Mouse (Mus musculus) heart, embryonic 13.5 days (tissue): ENCODE results near the gene Anks3. TPM values are rescaled to one million over a fixed set of nuclear protein-coding genes. Genes with fewer than 3 reads are reported as not detected.

Source experiments
- ATAC-seq: fragments of 200-750 bp; cut with Nextera tagmentation; 2 replicates; pipeline ENCODE4 v1.8.0; 2017; ENCODE audit warnings: moderate TSS enrichment; ENCODE audit not compliant: insufficient number of reproducible peaks, low FRiP score, low TSS enrichment; ENCODE audit errors: extremely low read depth
- H3K27ac ChIP-seq: fragments of 300-500 bp; sonication (generic); replicated peaks from 2 replicates; pipeline ENCODE4 v1.5.1; 2015; ENCODE audit warnings: moderate library complexity, mild to moderate bottlenecking, inconsistent platforms
- H3K27me3 ChIP-seq: fragments of 300-500 bp; sonication (generic); replicated peaks from 2 replicates; pipeline ENCODE4 v1.6.1; 2015; ENCODE audit warnings: mild to moderate bottlenecking, inconsistent platforms
- H3K36me3 ChIP-seq: fragments of 300-500 bp; sonication (generic); 2 replicates; pipeline ENCODE4 v1.6.1; 2015; ENCODE audit warnings: mild to moderate bottlenecking, inconsistent platforms
- H3K4me1 ChIP-seq: fragments of 300-500 bp; sonication (generic); 2 replicates; pipeline ENCODE4 v1.6.1; 2015; ENCODE audit warnings: inconsistent platforms
- H3K4me2 ChIP-seq: fragments of 300-500 bp; sonication (generic); 2 replicates; pipeline ENCODE4 v1.6.1; 2015; ENCODE audit warnings: inconsistent platforms, mild to moderate bottlenecking, moderate library complexity
- H3K4me3 ChIP-seq: fragments of 300-500 bp; sonication (generic); 2 replicates; pipeline ENCODE4 v1.5.1; 2015; ENCODE audit warnings: moderate library complexity, mild to moderate bottlenecking, inconsistent platforms
- H3K9ac ChIP-seq: fragments of 300-500 bp; sonication (generic); 2 replicates; pipeline ENCODE4 v1.6.1; 2015; ENCODE audit warnings: inconsistent platforms, mild to moderate bottlenecking, moderate library complexity
- H3K9me3 ChIP-seq: fragments of 300-500 bp; sonication (generic); 2 replicates; pipeline ENCODE4 v1.6.1; 2016; ENCODE audit warnings: inconsistent platforms
- WGBS: fragments of 180-500 bp; shearing (Covaris S2); methylation state at CpG from one replicate; pipeline ENCODE4 v1.1.7; 2015; ENCODE audit warnings: mixed read lengths; 5-methylcytosine and 5-hydroxymethylcytosine counted together
- polyA plus RNA-seq: library from polyadenylated mRNA; unstranded; fragments of >200 nt; fragmentation: Nextera tagmentation; extraction: Ambion mirVana; gene quantifications from 2 replicates; pipeline ENCODE4 v1.2.1, GENCODE M21; 2015

The Anks3 gene
- polyA plus RNA-seq, 1 experiment from 2014 or later, result 32.3 TPM

DNA sequence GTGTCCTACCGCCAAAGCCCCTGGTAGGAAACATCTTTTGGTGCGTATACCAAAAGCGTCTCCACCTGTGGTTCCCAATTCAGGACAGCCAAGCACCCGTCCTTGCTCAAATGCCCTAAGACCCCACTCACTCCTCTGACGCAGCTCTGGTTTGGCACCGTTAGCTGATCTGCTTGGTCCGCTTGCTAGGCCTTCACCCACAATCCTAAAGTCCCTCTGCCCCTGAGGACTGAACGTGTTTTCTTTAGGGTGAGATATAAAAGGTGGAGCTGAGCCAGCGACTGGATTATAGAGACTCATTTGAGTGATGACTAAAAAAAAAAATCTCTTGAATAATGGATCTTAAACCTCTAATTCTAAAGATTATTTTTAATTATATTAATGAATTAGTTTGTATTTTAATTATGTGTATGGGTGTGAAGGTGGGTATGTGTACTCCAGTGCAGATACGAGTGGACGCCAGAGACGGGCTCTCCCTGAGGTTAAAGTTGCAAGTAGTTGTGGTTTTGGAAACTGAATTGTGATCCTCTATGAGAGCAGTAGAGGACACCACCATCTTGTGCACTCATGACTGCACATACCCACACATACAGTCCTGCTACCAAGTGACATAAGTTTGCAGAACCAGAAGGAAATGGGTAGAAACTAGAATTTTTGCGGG lies 856 bp upstream of the Anks3 start:
- Histone ChIP-seq H3K4me3 (peak overlapping the region; percentile 82), H3K9me3 (no peaks in the 10 kb centered on the region), H3K9ac (peak overlapping the region; percentile 90), H3K27me3 (no peaks in the 10 kb centered on the region), H3K4me2 (peak overlapping the region; percentile 86), H3K36me3 (peaks cover 8% of the 10 kb centered on the region; the same call in 1 of the 2 replicates), H3K27ac (peak overlapping the region; percentile 75), H3K4me1 (peaks cover 24% of the 10 kb centered on the region)
- no peak for ATAC-seq
- 22% methylated on average over 13 of the region's 13 CpGs for WGBS

DNA sequence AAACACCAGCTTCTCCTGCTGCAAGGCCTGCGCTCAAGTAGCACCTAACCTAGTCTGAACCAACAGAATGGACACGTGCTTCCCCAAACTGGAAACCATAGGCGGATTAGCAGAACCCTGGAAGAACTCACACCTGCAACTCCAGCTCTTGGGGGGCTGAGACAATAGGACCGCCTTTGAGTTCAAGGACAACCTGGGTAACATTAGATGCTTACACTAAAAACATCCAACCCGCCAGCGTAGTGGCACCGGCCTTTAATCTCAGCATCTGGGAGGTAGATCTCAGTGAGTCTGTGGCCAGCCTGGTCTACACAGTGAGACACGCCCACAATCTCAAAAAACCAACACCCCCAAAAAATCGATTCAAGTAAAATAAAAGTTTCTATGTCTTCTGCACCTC lies 659 bp downstream of the Anks3 start:
- H3K27me3 ChIP-seq, result no peaks in the 10 kb centered on the region
- WGBS, result 37% methylated on average over 9 of the region's 9 CpGs
- H3K4me3 ChIP-seq, result peak overlapping the region; percentile 82
- peaks cover 24% of the 10 kb centered on the region for H3K4me1 ChIP-seq
- H3K9ac ChIP-seq, result peak overlapping the region; percentile 90
- peak overlapping the region; percentile 75; the same call in 1 of the 2 replicates for H3K27ac ChIP-seq
- H3K36me3 ChIP-seq, result peaks cover 18% of the 10 kb centered on the region
- H3K4me2 ChIP-seq, result peak overlapping the region; percentile 86
- no peak for ATAC-seq
- no peaks in the 10 kb centered on the region for H3K9me3 ChIP-seq

DNA sequence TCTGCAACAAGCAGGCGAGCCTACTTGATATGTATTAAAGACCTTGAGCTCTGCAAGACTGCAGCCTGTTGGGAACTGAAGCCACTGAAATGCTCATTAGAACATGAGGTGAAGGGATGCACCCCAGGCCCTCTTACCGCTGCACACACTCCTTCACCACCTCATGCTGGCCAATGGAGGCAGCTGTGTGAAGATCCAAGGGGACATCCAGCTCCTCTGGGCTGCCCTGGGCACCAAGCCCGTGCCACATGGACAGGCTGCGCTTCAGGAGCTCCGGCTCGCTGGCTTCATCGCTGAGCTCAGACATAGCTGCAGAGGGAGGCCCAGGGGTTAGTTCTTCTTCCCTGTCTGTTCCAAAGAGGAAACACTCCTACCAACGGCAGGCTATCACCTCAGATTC lies 3.7 kb downstream of the Anks3 start:
- no peaks in the 10 kb centered on the region for H3K9me3 ChIP-seq
- no peaks in the 10 kb centered on the region for H3K27me3 ChIP-seq
- no peak for ATAC-seq
- no peak overlapping the region for H3K4me3 ChIP-seq
- H3K27ac ChIP-seq, result no peak overlapping the region
- peaks cover 21% of the 10 kb centered on the region for H3K4me1 ChIP-seq
- H3K9ac ChIP-seq, result no peak overlapping the region
- 84% methylated on average over 8 of the region's 8 CpGs for whole genome bisulfite sequencing
- H3K4me2 ChIP-seq, result no peak overlapping the region
- H3K36me3 ChIP-seq, result peaks cover 47% of the 10 kb centered on the region

DNA sequence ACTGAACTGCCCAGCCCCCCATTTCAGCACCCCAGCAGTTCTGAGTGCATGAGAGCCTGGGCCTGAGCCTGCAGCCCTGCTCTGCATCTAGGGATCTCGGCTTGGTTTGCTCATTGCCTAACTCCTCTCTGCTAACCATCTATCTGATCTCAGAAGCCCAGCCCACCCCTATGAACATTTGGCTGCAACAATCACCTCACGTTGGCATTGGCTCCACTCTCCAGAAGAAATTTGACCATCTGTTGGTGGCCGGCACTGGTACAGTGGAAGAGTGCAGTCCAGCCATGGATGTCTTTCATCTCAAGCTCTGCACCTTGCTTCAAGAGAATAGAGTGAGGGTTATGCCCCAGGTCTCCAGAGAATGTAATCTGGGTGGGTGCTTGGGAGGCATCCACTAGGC lies 6.6 kb downstream of the Anks3 start:
- Histone ChIP-seq H3K4me1 (peaks cover 7% of the 10 kb centered on the region), H3K4me3 (no peak overlapping the region), H3K9ac (no peak overlapping the region), H3K27ac (no peak overlapping the region), H3K36me3 (peaks cover 75% of the 10 kb centered on the region), H3K27me3 (no peaks in the 10 kb centered on the region), H3K9me3 (no peaks in the 10 kb centered on the region), H3K4me2 (no peak overlapping the region)
- WGBS, result 85% methylated on average over 3 of the region's 3 CpGs
- ATAC-seq, result no peak

DNA sequence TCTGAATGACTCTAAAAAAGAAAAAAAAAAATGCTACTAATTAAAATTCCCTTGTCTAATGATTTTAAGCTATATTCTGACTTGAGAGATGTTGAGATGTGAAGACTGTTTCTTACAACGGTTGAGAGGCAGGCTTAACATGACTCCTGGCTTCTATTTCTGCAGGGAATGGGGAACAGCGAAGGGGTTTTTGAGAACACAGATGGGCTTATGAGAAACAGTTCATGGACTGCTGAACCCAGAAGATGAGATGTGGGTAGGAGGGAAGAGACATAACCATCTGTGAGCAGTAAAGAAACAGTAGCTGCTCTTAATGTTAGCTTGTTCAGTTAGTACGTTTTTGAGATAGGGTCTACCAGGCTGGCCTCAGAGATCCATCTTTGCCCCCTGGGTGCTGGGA lies 7.4 kb downstream of the Anks3 start:
- no peak overlapping the region for H3K9ac ChIP-seq
- ATAC-seq, result no peak
- H3K36me3 ChIP-seq, result peaks cover 84% of the 10 kb centered on the region

DNA sequence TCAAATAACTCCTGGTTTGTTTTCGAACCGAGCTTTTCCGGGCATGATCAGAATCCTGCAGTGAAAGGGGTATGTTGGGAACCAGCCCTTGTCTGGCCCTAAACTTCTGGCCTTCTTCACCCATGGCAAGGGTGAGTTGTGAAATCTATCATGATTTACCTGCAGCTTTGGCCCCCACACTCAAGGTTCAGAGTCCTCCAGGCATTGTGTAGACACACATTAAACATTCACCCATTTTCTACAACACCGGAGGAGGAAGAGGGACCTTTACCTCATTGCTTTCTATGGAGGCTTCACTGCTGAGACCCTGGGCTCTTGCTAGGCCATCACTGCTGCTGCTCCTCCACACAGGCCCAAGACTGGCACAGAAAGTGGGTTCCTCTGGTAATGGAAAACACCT lies 16.6 kb downstream of the Anks3 start:
- Histone ChIP-seq H3K9ac (no peak overlapping the region), H3K4me3 (no peak overlapping the region), H3K27me3 (no peaks in the 10 kb centered on the region), H3K4me1 (no peaks in the 10 kb centered on the region), H3K36me3 (peaks cover 91% of the 10 kb centered on the region), H3K4me2 (no peak overlapping the region), H3K27ac (no peak overlapping the region), H3K9me3 (no peaks in the 10 kb centered on the region)
- no peak for ATAC-seq
- WGBS, result 88% methylated on average over 4 of the region's 4 CpGs

More for the DNA sequence above, 7.4 kb downstream of the Anks3 start:
- H3K4me1 ChIP-seq, result no peaks in the 10 kb centered on the region
- WGBS, result 86% methylated on average over 3 of the region's 3 CpGs
- no peak overlapping the region for H3K27ac ChIP-seq
- no peaks in the 10 kb centered on the region for H3K9me3 ChIP-seq
- no peaks in the 10 kb centered on the region for H3K27me3 ChIP-seq
- no peak overlapping the region for H3K4me2 ChIP-seq
- H3K4me3 ChIP-seq, result no peak overlapping the region

DNA sequence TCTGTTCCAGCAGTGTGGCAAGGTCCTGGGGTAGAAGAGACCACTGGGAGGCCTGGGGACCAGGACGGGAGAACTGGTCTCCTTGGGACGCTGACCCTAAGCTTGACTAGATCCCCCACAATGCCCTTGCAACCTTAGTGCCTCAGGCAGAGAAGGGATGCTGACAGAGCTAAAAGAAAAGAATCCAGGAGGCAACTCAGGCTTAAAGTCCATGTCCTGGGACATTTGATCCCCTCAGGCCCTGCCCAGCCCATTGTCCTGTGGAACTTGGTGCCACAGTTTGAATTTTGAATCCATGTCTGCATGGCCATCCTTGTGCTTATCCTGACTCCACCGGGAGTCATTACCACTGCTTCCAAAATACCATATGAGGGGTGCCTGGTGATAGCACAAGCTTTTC lies 17.9 kb downstream of the Anks3 start:
- H3K36me3 ChIP-seq, result peaks cover 91% of the 10 kb centered on the region
- no peak overlapping the region for H3K4me3 ChIP-seq
- no peak overlapping the region for H3K4me2 ChIP-seq
- no peak for ATAC-seq
- H3K27ac ChIP-seq, result no peak overlapping the region
- H3K9me3 ChIP-seq, result no peaks in the 10 kb centered on the region
- H3K27me3 ChIP-seq, result no peaks in the 10 kb centered on the region
- H3K9ac ChIP-seq, result no peak overlapping the region
- no peaks in the 10 kb centered on the region for H3K4me1 ChIP-seq
- WGBS, result 84% methylated on average over 3 of the region's 3 CpGs

DNA sequence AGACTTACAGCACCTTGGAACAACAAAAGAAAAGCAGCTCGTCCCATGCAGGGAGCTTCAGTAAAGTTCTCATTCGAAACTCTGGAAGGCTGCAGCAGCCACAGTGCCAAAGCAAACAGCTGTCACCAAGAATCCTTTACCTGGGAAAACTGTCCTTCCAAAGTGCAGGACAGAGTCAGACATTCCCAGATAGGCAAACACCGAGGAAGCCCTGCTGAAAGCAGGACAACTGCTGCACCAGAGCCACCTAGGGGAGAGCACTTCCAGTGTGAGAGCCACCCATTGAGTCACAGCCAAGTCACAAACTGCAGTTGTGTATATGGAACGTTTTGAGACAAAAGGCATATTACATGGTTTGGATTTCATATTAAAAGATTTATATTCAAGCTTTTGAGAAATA lies 18.6 kb downstream of the Anks3 start:
- no peak overlapping the region for H3K9ac ChIP-seq
- no peaks in the 10 kb centered on the region; the same call in 1 of the 2 replicates for H3K4me1 ChIP-seq
- ATAC-seq, result no peak
- peaks cover 91% of the 10 kb centered on the region for H3K36me3 ChIP-seq
- H3K4me2 ChIP-seq, result no peak overlapping the region
- 70% methylated on average over 4 of the region's 4 CpGs for WGBS
- H3K4me3 ChIP-seq, result no peak overlapping the region
- H3K27ac ChIP-seq, result no peak overlapping the region
- no peaks in the 10 kb centered on the region for H3K9me3 ChIP-seq
- no peaks in the 10 kb centered on the region for H3K27me3 ChIP-seq

DNA sequence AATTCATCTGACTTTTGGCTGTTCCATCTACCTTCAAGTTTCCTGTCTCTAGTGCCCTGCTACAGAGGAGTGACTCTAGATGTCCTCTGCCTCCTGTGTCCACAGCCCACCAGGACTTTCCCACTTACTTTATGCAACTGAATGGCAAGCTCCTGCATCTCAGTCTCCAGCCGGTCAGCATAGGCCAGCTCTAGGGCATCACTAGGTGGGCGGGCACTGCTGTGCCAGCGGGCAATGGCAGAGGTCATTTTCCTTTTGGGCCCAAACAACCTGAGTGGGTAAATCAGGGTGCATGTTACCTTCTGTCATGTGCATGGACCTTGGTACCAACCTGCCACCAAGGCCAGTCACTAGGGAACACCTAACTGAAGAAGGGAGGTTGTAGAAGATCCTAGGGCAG lies 20.6 kb downstream of the Anks3 start:
- Histone ChIP-seq H3K27ac (no peak overlapping the region), H3K9ac (no peak overlapping the region), H3K4me1 (peaks cover 12% of the 10 kb centered on the region), H3K4me3 (no peak overlapping the region), H3K4me2 (no peak overlapping the region), H3K27me3 (no peaks in the 10 kb centered on the region), H3K36me3 (peaks cover 84% of the 10 kb centered on the region), H3K9me3 (no peaks in the 10 kb centered on the region)
- ATAC-seq, result no peak
- WGBS, result 86% methylated on average over 3 of the region's 3 CpGs

DNA sequence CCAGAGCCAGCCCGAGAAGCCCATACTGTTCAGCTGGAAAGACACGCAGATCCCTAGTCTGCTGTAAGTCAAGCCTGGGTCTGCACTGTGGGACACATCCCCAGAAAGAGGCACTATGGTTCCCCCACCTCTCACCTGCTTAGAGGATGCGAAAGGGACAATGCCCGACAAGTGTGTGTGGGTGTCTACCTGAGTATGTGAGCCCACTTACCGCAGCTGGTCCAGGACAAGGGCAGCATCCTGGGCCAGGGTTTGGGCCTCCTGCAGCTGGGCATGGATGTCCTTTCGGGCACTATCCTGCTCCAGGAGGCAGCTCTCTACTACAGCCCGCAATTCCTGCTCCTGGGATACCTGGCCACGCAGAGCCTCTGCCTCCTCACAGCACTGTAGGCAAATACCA lies 21.1 kb downstream of the Anks3 start:
- no peak overlapping the region for H3K27ac ChIP-seq
- H3K9me3 ChIP-seq, result no peaks in the 10 kb centered on the region
- no peak overlapping the region for H3K9ac ChIP-seq
- H3K4me3 ChIP-seq, result no peak overlapping the region
- ATAC-seq, result no peak
- H3K4me2 ChIP-seq, result no peak overlapping the region
- H3K36me3 ChIP-seq, result peaks cover 81% of the 10 kb centered on the region
- no peaks in the 10 kb centered on the region for H3K27me3 ChIP-seq
- peaks cover 15% of the 10 kb centered on the region for H3K4me1 ChIP-seq
- WGBS, result 89% methylated on average over 8 of the region's 8 CpGs

DNA sequence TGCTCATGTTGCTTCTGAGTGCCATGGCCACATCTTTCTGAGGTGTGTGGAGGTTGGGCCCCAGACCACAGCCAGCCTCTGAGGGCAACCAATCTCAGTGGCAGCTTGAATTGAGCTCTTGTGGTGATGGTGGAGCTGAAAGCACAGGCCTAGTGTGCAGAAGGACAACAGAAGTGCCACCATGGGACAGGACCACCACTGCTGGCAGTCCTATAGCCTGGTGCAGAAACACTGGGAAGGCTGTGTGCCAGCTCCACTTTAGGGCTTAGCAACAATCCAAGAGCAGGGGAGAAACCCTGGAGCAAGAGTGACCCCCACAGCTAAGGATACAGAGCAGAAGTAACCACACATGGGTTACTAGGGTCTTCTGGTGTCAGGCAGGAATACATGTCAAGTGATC lies 23.0 kb downstream of the Anks3 start:
- Histone ChIP-seq H3K4me2 (no peak overlapping the region), H3K4me1 (peaks cover 21% of the 10 kb centered on the region), H3K9me3 (no peaks in the 10 kb centered on the region), H3K27me3 (no peaks in the 10 kb centered on the region), H3K36me3 (peaks cover 81% of the 10 kb centered on the region), H3K27ac (no peak overlapping the region), H3K4me3 (no peak overlapping the region), H3K9ac (no peak overlapping the region)
- ATAC-seq, result no peak

DNA sequence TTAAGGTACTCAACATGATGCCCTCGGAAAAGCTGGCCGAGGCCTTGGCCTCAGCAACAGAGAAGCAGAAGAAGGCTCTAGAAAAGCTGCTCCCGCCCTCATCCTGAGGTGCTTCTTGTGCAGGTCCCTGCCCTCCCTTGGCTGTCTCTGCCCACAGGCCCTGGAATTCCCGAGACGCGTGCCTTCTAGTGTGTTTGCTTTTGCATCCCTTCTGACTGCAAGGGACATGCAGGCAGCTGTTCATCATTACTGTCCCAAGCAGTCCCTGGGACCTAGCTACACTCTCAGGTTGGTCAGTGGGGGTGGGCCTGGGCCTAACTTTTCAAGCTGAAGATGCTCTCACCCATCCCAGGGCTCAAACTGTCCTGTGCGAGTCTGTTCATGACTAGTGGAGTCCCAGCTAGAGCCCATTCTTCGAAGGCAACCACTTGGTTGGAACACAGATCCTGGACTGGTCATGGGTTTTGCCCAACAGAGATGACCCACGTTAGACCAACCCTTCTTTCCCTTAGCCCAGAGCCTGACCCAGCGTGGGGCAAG lies 23.6 kb downstream of the Anks3 start:
- WGBS, result 85% methylated on average over 10 of the region's 10 CpGs
- H3K36me3 ChIP-seq, result peaks cover 82% of the 10 kb centered on the region
- H3K9me3 ChIP-seq, result no peaks in the 10 kb centered on the region
- peaks cover 26% of the 10 kb centered on the region for H3K4me1 ChIP-seq
- H3K9ac ChIP-seq, result 0 out of 2 replicates have a peak overlapping the region, but pooled peaks have one; percentile 93
- no peaks in the 10 kb centered on the region for H3K27me3 ChIP-seq
- peak overlapping the region; percentile 86 for H3K4me2 ChIP-seq
- no peak overlapping the region for H3K4me3 ChIP-seq
- no peak for ATAC-seq
- H3K27ac ChIP-seq, result no peak overlapping the region
